Mouse (Mus musculus) CH12.LX (cell line): ENCODE data around the gene Tmem196. TPM values are rescaled to one million over a fixed set of nuclear protein-coding genes. Genes with fewer than 3 reads are reported as not detected.
"Not testable (repeated sequence)": the region's sequence is repeated elsewhere in the genome, so short reads cannot be mapped to it uniquely, and the experiment has no call there.

ENCODE experiments used
- DNase-seq: peaks from one replicate; pipeline ENCODE4 v3.0.0-alpha.2; 2013; ENCODE audit errors: extremely low read depth
- H3K27ac ChIP-seq: 2 replicates; pipeline ENCODE4 v1.5.1; 2012; ENCODE audit warnings: low read depth, mild to moderate bottlenecking, control low read depth, moderate library complexity; ENCODE audit not compliant: insufficient read depth
- H3K27me3 ChIP-seq: replicated peaks from 2 replicates; pipeline ENCODE3; 2012; ENCODE audit warnings: inconsistent platforms
- H3K36me3 ChIP-seq, 2 experiments: replicated peaks in 1 of 2; 2 replicates each; pipeline versions ENCODE3 to v1.6.1; 2012; ENCODE audit warnings: inconsistent platforms in 1 of 2, low read length in 1 of 2, mild to moderate bottlenecking in 1 of 2, mixed read lengths in 1 of 2, moderate library complexity in 1 of 2; ENCODE audit not compliant: control insufficient read depth in 1 of 2, insufficient read depth in 1 of 2
- H3K4me1 ChIP-seq, 2 experiments: 2 replicates each; pipeline ENCODE4 v1.6.1; 2012; ENCODE audit warnings: inconsistent platforms in 1 of 2, moderate library complexity in 1 of 2; ENCODE audit not compliant: insufficient read depth in 2 of 2, control insufficient read depth in 1 of 2
- H3K4me2 ChIP-seq: 2 replicates; pipeline ENCODE4 v1.6.1; 2012; ENCODE audit warnings: low read depth, mild to moderate bottlenecking, control low read depth; ENCODE audit not compliant: poor library complexity, insufficient read depth, severe bottlenecking
- H3K4me3 ChIP-seq, 3 experiments: fragments of 150-350 bp in 1 of 3; sonication (generic) in 1 of 3; replicated peaks in 1 of 3; 2 replicates each; pipeline versions ENCODE3 to v1.5.1; 2011 to 2012; ENCODE audit warnings: low read depth in 2 of 3, low read length in 2 of 3, mild to moderate bottlenecking in 2 of 3, moderate library complexity in 2 of 3, control low read depth in 1 of 3, improper control_type of control experiment in 1 of 3, inconsistent platforms in 1 of 3, mixed read lengths in 1 of 3; ENCODE audit not compliant: poor library complexity in 1 of 3
- H3K79me2 ChIP-seq: replicated peaks from 2 replicates; pipeline ENCODE4 v1.6.1; 2012; ENCODE audit warnings: mild to moderate bottlenecking, moderate library complexity; ENCODE audit not compliant: control insufficient read depth, poor library complexity, insufficient read depth, severe bottlenecking; ENCODE audit errors: extremely low read depth
- H3K9ac ChIP-seq: 2 replicates; pipeline ENCODE4 v1.6.1; 2012; ENCODE audit warnings: low read depth, mild to moderate bottlenecking, control low read depth, moderate library complexity; ENCODE audit not compliant: insufficient read depth
- H3K9me3 ChIP-seq: replicated peaks from 2 replicates; pipeline ENCODE3; 2012; ENCODE audit warnings: low read length, inconsistent platforms, mixed read lengths
- CTCF ChIP-seq, 2 experiments: IDR thresholded peaks in 1 of 2; conservative IDR thresholded peaks in 1 of 2; 2 replicates each; pipeline ENCODE4 v1.5.1; 2011 to 2012; ENCODE audit warnings: low read depth in 2 of 2, low read length in 2 of 2, improper control_type of control experiment in 1 of 2, inconsistent platforms in 1 of 2, mild to moderate bottlenecking in 1 of 2, moderate library complexity in 1 of 2
- MAX ChIP-seq: IDR thresholded peaks from 2 replicates; pipeline ENCODE4 v1.6.1; 2011; ENCODE audit warnings: low read length, improper control_type of control experiment
- MYC ChIP-seq: IDR thresholded peaks from 2 replicates; pipeline ENCODE4 v1.6.1; 2011; ENCODE audit warnings: low read depth, mild to moderate bottlenecking, improper control_type of control experiment, low read length
- RAD21 ChIP-seq: IDR thresholded peaks from 2 replicates; pipeline ENCODE4 v1.6.1; 2011; ENCODE audit warnings: low read depth, mild to moderate bottlenecking, low read length, improper control_type of control experiment, moderate library complexity
- SMC3 ChIP-seq: IDR thresholded peaks from 2 replicates; pipeline ENCODE4 v1.6.1; 2011; ENCODE audit warnings: low read depth, low read length, improper control_type of control experiment
- dilution Hi-C: fragments of 300-500 bp; cut with MboI; formaldehyde crosslinking; loops from 2 replicates; pipeline ENCODE4 v1.14.3; 2020; ENCODE audit warnings: low sequenced_read_pairs; ENCODE audit not compliant: extremely low pct_unique_long_range_greater_than_20kb, extremely low pct_ligation_motif_present
- in situ Hi-C: fragments of 300-500 bp; cut with MboI; formaldehyde crosslinking; loops from 3 replicates; pipeline ENCODE4 v1.14.3; 2019; ENCODE audit warnings: low sequenced_read_pairs, low pct_ligation_motif_present, low pct_unique_long_range_greater_than_20kb, mixed read lengths
- polyA plus RNA-seq: library from polyadenylated mRNA; unstranded; fragments of >175 nt; gene quantifications from 2 replicates; pipeline ENCODE4 v1.2.1, GENCODE M21; 2012; ENCODE audit warnings: low read depth; ENCODE audit not compliant: insufficient read length
- total RNA-seq, 2 experiments: library from RNA; depleted of rRNA; stranded (reverse); fragments of 300-350 nt in 1 of 2; fragments of >200 nt in 1 of 2; gene quantifications; 2 replicates each; pipeline ENCODE4 v1.2.3; 2012 to 2014

The Tmem196 gene
- total and polyA plus RNA-seq, 3 experiments, result not detected

GRCm38 (mm10) chr12:120028089-120028959, 82.7 kb downstream of the Tmem196 start:
- H3K4me3 ChIP-seq, H3K27me3 ChIP-seq, H3K9me3 ChIP-seq, H3K9ac ChIP-seq, H3K36me3 ChIP-seq: not testable (repeated sequence)
- TF ChIP-seq SMC3, result peak; percentile 69
- peak; percentile 97 for TF ChIP-seq MAX
- TF ChIP-seq CTCF (conservative IDR thresholded peaks at IDR 0.05 in 1 of 2, IDR thresholded peaks at IDR 0.05 in 1 of 2; ENCODE audit: low read depth in 2 of 2, low read length in 2 of 2), result peak; percentile 18 to 73; a peak in 2 of 4 replicates
- TF ChIP-seq MYC, result peak; percentile 78; the same call in 1 of the 2 replicates
- peak; percentile 71 for TF ChIP-seq RAD21
- TF ChIP-seq, all 38 proteins: peak for 5; not testable (repeated sequence) for 33
- H3K4me2 ChIP-seq, H3K4me1 ChIP-seq, dilution Hi-C loops, H3K27ac ChIP-seq, in situ Hi-C loops, H3K79me2 ChIP-seq: not testable (repeated sequence)
- DNase-seq, result peak; percentile 68
